Mouse (Mus musculus): ENCODE data around the gene Trim72. TPM values are rescaled to one million over a fixed set of nuclear protein-coding genes. Genes with fewer than 3 reads are reported as not detected.
A peak's percentile ranks its signal among the peaks of the same experiment; 100 is the strongest.

Gene Trim72
- total and polyA plus RNA-seq, 3 experiments = 0.13 TPM; not detected in 2

- Histone ChIP-seq H3K4me2 (ENCODE audit: insufficient read depth, low read depth, poor library complexity, severe bottlenecking) (peak within 1 kb of the TSS; percentile 48), H3K36me3 (replicated peaks in 1 of 2; ENCODE audit: control insufficient read depth in 1 of 2, insufficient read depth in 1 of 2, low read length in 1 of 2) (peaks cover 5 to 74% of the 10 kb centered on the region in 2 experiments), H3K79me2 (replicated peaks; ENCODE audit: control insufficient read depth, extremely low read depth, insufficient read depth, poor library complexity, severe bottlenecking) (no peaks in the 10 kb centered on the region), H3K4me3 (replicated peaks in 1 of 3; ENCODE audit: low read depth in 2 of 3, low read length in 2 of 3, poor library complexity in 1 of 3) (peak within 1 kb of the TSS; percentile 26 to 54 (median 35)), H3K4me1 (ENCODE audit: control insufficient read depth in 1 of 2, insufficient read depth in 2 of 2) (peaks cover 2 to 21% of the 10 kb centered on the region in 2 experiments; a peak in 3 of 4 replicates), H3K9ac (ENCODE audit: insufficient read depth, low read depth) (peak within 1 kb of the TSS; percentile 46; the same call in 1 of the 2 replicates), H3K27me3 (replicated peaks) (no peaks in the 10 kb centered on the region), H3K9me3 (replicated peaks; ENCODE audit: low read length) (no peaks in the 10 kb centered on the region), H3K27ac (ENCODE audit: insufficient read depth, low read depth) (0 out of 2 replicates have a peak within 1 kb of the TSS, but pooled peaks have one; percentile 23)
- DNase-seq (ENCODE audit: extremely low read depth) = peak; percentile 46
- in situ Hi-C loops (cut with MboI; ENCODE audit: low pct_ligation_motif_present, low pct_unique_long_range_greater_than_20kb, low sequenced_read_pairs) (loop anchor here (10.0 kb wide), 1 partner anchor 211 kb away; the partner anchor contains the start of gene Cox6a2), dilution Hi-C loops (cut with MboI; ENCODE audit: extremely low pct_ligation_motif_present, extremely low pct_unique_long_range_greater_than_20kb, low sequenced_read_pairs) (no loop called here)
- TF ChIP-seq ZKSCAN1 (IDR thresholded peaks at IDR 0.05; ENCODE audit: borderline replicate concordance, low read depth, low read length) (no peak), ZC3H11A (IDR thresholded peaks at IDR 0.05; ENCODE audit: low read depth, low read length) (no peak), POLR2AphosphoS2 (IDR thresholded peaks at IDR 0.05; ENCODE audit: low read depth, low read length) (peak; percentile 3; the same call in 1 of the 2 replicates), ETS1 (conservative IDR thresholded peaks at IDR 0.05; ENCODE audit: low read depth, low read length) (0 out of 2 replicates have a peak, but pooled peaks have one; percentile 32), ZNF384 (IDR thresholded peaks at IDR 0.05; ENCODE audit: low read depth, low read length) (no peak), SIN3A (IDR thresholded peaks at IDR 0.05; ENCODE audit: low read length) (peak; percentile 74; the same call in 1 of the 2 replicates), CHD2 (IDR thresholded peaks at IDR 0.05; ENCODE audit: low read length) (peak; percentile 40; the same call in 1 of the 2 replicates), CHD1 (IDR thresholded peaks at IDR 0.05; ENCODE audit: low read depth, low read length) (no peak), MAZ (IDR thresholded peaks at IDR 0.05; ENCODE audit: low read depth, low read length) (peak; percentile 69; the same call in 1 of the 2 replicates), ELF1 (IDR thresholded peaks at IDR 0.05; ENCODE audit: low read depth, low read length) (peak; percentile 92), IRF4 (IDR thresholded peaks at IDR 0.05; ENCODE audit: low read depth, low read length) (peak; percentile 61), POLR2A (IDR thresholded peaks at IDR 0.05; ENCODE audit: low read depth, low read length) (peak; percentile 59), EP300 (IDR thresholded peaks at IDR 0.05; ENCODE audit: low read length) (no peak), MEF2A (IDR thresholded peaks at IDR 0.05; ENCODE audit: borderline replicate concordance, low read depth, low read length) (no peak; the same call in 1 of the 2 replicates), TCF12 (IDR thresholded peaks at IDR 0.05; ENCODE audit: low read depth, low read length) (peak; percentile 69; the same call in 1 of the 2 replicates), TBP (conservative IDR thresholded peaks at IDR 0.05; ENCODE audit: low read depth, low read length) (no peak), MYC (IDR thresholded peaks at IDR 0.05; ENCODE audit: low read depth, low read length) (no peak), KAT2A (IDR thresholded peaks at IDR 0.05; ENCODE audit: insufficient replicate concordance, low read length) (no peak), USF1 (IDR thresholded peaks at IDR 0.05; ENCODE audit: low read depth, low read length) (peak; percentile 16; the same call in 1 of the 2 replicates), MXI1 (IDR thresholded peaks at IDR 0.05; ENCODE audit: low read depth, low read length) (peak; percentile 58; the same call in 1 of the 2 replicates), BHLHE40 (IDR thresholded peaks at IDR 0.05; ENCODE audit: low read depth, low read length) (0 out of 2 replicates have a peak, but pooled peaks have one; percentile 19), HCFC1 (IDR thresholded peaks at IDR 0.05; ENCODE audit: low read depth, low read length) (peak; percentile 64)
Observed at GRCm38 (mm10) chr7:127993341-127993977, 10.3 kb upstream of the Trim72 start, which contains the start of gene Pycard. Pycard (minus strand) TSS chr7:127993867.
